Mouse (Mus musculus) gastrocnemius, adult 18-20 months (tissue): ENCODE data around the gene E430018J23Rik. TPM values are rescaled to one million over a fixed set of nuclear protein-coding genes. Genes with fewer than 3 reads are reported as not detected.
"Not testable (repeated sequence)": the region's sequence is repeated elsewhere in the genome, so short reads cannot be mapped to it uniquely, and the experiment has no call there.

ENCODE experiments used
- DNase-seq: peaks from one replicate; pipeline ENCODE4 v3.0.0; 2021; ENCODE audit warnings: low spot score
- total RNA-seq, 2 experiments: library from RNA; stranded (reverse); gene quantifications; 2 replicates each; pipeline ENCODE4 v1.2.3; 2021

The E430018J23Rik gene
- total RNA-seq, 2 experiments from 2014 or later, result 1.7 to 1.8 TPM

DNA sequence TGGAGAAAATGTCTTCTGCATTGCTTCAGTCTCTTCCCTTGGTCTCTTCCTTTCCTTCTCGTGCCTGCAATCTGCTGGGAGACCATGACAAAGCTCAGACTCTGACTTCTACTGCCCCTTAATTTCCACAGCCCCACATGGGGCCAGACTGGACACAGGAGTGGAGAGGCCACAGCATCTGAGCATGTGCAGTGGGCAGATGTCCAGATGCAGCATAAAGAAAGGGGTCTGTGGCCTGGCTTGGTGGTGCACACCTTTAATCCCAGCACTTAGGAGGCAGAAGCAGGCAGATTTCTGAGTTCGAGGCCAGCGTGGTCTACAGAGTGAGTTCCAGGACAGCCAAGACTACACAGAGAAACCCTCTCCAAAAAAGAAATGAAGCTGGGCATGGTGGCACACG, 7.9 kb downstream of the E430018J23Rik start:
- not testable (repeated sequence) for DNase-seq

GRCm38 (mm10) chr7:127378310-127378921, 15.0 kb downstream of the E430018J23Rik start:
- DNase-seq, result no peak

DNA sequence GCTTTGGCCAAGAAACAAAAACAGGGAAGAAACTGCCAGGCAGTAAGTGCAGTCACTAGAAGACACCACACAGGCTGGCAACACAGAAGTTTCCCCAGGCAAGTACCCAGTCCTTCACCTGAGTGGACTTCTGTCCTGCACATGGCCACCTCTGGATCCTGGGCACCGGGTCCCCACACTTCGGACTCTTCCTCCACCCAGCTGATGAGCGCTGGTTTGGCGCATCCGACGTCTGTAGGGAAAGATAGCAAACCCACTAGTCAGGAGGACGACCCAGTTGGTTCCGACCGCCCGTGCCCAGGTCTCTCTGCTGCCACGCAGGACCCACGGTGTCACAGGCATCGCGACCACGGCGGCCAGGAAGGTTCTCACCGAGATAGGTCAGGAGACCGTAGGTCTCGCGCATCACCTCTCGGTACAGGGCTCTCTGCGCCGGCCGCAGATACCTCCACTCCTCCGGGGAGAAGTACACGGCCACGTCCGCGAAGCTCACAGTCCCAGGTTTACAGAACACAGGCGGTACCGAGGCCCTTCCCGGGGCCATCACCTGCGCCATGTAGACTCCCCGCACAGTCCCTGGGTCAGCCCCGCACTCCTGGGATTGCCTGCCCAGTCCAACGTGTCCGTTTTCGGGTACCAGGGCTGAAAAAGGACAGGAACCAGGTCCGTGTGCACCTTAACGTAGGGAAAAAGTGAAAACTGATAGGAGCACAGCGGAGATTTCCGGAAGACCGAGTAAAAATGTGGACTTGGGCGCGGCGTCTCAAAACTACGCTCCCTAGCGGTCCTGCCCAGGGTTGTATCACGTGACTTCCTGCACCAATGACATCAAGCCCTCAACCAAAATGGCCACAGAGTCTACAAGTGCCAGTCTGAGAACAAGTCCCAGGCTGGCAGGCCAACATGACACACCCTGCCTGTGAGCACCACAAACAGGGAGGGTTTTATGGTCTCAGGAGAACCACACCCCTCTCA, 17.9 kb downstream of the E430018J23Rik start, which contains the start of gene Zfp747:
TSS of gene Zfp747 (minus strand) at position 780 of the 975 bp plus-strand sequence.
- DNase-seq, result peak; percentile 96

DNA sequence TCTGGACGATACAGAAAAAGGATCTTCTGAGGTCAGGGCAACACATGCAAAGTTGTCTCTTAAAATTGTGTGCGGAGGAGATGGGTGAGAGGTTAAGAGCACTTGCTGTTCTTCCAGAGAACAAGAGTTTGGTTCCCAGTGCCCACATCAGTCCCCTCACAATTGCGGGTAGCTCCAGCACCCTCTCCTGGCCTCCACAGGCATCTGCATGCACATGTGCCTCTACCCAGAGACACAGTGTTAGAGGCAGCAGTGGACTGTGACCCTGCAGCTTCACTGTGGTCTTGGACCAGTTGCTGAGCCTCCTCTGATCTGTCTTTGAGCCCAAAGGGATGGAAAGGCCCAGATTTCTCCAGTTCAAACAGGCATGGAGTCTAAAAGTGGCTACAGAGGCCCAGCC, 21.6 kb downstream of the E430018J23Rik start:
- DNase-seq, result not testable (repeated sequence)

DNA sequence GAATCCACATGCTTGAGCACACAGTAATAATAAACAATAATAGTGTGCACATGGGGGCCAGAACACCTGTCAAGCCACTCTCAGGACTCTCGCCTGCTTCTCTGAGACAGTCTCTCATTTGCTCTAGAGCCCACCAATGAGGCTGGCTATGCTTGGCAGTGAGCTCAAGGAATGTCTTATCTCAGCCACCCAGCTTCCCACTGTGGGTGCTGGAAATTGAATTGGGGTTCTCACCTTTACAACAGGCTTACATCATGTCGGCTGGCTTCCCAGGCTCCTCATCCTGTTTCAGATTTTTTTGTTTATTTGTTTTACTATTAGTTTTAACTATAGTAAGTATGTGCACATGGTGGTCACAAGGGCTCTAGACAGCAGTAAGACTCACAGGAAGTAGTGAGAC, 22.2 kb downstream of the E430018J23Rik start:
- DNase-seq, result no peak

GRCm38 (mm10) chr7:127366249-127366648, 27.2 kb downstream of the E430018J23Rik start:
- no peak for DNase-seq

DNA sequence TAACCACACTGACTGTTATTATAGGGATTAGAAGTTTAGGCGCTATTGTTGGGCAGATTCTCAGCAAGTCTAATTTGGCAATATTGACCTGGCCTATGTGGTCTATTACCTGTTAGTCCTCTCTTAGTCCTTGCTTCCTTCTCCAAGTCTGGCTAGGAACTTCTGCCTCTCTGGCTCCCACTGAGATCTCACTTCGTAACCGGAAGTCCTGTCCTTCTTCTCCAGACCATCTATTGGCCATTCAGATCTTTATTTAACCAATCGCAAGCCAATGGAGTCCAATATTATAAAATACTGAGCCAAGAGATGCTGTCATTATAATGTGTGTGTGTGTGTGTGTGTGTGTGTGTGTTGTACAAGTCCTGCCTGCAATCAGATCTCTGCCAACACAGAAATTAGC, 29.3 kb downstream of the E430018J23Rik start:
- peak; percentile 34 for DNase-seq

DNA sequence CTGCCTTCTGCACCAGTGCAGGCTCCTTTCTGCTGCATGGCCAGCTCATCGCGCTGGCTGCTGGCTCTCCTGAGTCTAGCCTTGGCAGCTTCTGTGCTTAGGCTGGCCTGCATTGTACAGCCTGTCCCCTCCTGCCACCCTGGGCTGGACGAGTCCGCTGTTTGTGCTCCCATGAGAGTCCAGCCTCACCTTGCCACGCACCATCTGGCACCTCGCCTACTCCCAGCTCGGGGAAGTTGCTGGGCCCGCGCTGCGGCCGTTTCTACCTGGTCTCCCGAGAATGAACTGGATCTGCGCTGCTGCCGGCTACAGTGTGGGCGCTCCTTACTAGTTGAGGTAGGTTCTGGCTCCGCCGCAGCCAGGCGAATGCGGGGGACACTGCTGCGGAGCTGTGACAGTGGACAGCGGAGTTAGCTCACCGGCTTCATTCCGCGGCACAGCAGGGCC, 29.9 kb downstream of the E430018J23Rik start:
- DNase-seq, result no peak

GRCm38 (mm10) chr7:127362418-127362817, 31.0 kb downstream of the E430018J23Rik start:
- peak; percentile 31 for DNase-seq

GRCm38 (mm10) chr7:127361449-127361848, 32.0 kb downstream of the E430018J23Rik start:
- DNase-seq, result no peak

DNA sequence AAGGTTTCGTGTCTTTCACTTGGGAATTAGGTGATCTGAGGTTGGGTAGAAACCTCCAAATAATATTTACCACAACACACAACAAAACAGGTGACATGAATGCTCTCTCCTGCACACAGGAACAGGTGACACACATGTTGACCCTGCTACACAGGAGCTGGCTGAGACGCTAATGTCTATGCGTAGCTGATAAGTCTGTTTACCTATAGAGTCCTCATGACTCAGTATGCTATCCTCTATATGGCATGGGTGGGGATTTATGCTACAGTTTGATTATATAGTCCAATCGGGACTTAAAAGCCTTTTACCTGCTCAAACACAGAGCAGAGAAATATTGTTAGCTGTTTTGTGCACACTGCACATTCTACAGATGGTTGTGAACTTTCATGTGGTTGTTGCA, 33.2 kb downstream of the E430018J23Rik start:
- no peak for DNase-seq

DNA sequence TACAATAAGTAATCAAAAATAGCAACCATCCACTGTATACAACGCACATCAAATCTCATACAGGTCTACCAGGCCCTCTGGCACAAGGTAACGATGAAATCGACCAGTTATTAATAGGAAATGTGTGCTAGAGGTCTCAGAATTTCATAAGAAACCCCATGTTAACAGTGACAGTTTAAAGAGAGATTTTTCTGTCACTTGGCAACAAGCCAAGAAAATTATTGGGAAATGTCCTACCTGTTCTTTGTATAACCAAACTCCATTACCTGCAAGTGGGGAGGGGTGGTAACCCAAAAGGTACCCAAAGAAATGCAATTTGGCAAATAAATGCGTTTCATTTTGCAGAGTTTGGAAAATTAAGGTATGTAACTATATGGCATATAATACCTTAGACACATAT, 35.0 kb downstream of the E430018J23Rik start:
- no peak for DNase-seq

GRCm38 (mm10) chr7:127357871-127358270, 35.6 kb downstream of the E430018J23Rik start:
- no peak for DNase-seq

- DNase-seq, result no peak
Observed at GRCm38 (mm10) chr7:127355796-127356195, 37.6 kb downstream of the E430018J23Rik start.

DNA sequence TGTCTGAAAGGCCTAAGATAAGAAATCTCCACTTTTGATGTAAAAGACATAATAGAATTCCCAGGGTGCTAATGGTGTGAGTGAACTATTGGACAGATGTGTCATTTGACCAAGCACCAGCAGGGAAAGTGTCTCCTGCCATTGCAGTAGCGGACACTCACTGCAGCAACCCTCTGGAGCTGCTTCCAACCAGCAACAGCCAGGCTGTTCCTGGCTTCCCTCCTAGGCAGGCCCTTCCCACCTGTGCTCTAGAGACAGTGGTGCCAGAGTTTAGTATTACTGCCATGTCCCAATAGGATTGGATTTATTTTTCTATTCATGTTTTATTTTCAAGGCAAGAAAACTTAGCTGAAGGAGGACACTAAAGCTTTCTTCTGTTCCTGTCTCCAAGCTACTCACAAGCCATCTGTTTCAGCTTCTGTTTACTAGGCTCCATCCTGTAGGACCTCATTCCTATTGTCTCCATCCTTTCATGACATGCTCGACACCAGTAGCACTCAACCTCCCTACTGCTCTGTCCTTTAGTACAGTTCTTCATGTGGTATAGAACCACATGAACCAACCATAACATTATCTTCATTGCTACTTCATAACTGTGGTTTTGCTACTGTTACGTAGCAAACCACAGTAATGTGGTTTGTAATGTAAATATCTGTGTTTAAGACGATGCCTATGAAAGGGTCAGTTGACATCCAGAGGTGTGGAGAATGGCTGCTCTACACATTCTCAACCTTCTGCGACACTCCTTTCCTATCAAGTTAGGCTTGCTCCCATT, 42.0 kb downstream of the E430018J23Rik start:
- DNase-seq, result no peak

DNA sequence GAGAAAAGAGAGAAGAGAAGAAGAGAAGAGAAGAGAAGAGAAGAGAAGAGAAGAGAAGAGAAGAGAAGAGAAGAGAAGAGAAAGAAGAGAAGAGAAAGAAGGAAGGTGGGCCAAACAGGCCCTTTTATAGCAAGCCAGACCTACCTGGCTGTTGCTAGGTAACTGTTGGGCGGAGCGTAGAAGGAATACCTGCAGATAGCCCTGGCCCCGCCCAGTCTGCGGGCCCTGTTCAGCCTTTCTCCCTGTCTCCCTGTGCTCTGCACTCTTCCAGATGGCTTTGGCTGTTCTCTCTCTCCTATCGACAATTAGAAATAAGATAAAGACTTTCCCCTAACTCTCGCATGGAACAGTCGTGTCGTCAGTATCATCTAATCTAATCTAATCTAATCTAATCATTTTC, 46.8 kb downstream of the E430018J23Rik start:
- DNase-seq, result no peak

DNA sequence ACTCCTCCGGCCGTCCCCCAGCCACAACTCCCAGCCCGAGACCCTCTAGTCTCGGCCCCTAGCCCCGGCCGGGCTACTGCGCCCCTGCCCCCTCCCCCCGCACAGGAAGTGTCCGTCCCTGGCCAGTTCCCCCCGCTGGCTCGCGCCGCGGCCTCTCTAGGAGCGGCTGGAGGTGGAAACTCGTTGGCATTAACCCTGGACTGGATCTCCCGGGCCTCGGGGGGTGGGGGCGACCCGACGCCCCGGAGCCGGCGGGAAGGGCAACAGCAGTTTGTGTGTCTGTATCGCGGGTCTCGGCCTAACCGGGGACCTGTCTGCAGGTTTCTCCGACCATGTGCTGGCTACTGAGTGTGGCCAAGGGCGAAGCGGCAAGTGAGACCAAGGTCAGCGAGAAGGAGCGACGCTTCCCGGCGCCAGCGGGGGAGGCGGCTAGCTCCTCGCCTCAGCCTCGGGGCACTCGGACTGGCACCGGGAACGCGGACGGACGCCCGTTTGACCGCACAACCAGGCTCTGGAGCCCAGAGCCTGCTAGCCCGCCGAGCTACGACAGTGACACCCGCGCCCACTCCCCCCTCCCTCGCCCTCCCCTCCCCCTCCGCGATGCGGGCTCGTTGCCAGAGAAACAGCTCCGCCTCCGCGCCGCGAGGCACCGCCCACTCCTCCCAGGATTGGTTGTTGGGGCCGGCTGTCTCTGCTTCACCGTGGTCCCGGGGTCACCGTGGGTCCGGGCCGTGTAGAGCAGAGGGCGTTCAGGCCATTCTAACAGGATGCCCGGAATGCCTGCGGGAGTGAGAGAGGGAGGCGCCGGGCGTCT, 47.7 kb downstream of the E430018J23Rik start, which contains the start of gene Zfp768:
TSS of gene Zfp768 (minus strand) at position 78 of the 814 bp plus-strand sequence.
- peak; percentile 94 for DNase-seq

GRCm38 (mm10) chr7:127345092-127345491, 48.3 kb downstream of the E430018J23Rik start:
- no peak for DNase-seq

DNA sequence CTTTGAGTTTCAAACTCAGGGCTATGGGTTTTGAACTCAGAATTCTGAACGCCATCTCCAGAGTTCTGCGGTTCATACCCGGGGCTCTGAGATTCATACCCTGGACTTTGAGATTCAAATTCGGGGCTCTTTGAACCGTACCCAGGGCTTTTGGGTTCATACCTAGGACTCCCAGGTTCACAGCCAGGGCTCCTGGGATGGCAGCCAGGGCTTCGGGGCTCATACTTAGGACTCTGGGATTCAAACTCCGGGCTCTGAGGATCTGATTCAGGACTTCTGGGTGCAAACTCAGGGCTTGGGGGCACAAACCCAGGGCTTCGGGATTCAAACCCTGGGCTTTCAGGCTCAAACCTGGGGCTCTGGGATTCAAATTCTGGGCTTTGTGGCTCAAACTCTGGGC, 49.1 kb downstream of the E430018J23Rik start:
- no peak for DNase-seq

DNA sequence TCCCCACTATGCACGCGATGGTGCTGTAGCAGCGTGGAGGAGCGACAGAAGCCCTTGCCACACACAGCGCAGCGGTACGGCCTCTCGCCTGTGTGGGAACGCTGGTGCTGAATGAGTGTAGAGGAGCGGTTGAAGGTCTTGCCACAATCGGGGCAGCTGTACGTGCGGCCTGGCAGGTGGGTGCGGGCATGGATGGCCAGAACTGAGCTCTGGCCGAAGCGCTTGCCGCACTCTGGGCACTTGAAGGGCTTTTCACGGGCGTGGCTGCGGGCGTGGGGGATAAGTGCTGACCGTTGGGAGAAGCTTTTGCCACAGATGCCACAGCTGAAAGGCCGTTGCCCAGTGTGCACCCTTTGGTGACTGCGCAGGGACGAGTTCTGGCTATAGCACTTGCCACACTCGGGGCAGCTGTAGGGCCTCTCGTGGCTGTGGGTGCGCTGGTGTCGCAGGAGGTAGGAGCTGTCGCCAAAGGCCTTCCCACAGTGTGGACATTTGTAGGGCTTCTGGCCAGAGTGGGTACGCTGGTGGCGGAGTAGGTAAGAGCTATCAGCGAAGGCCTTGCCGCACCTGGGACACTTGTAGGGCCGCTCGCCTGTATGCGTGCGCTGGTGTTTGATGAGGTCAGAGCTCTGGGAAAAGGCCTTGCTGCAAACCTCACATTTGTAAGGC, 49.9 kb downstream of the E430018J23Rik start:
- no peak for DNase-seq
